Mouse (Mus musculus) ES-Bruce4 (cell line): ENCODE data around the gene Lmo7.

Experiments
- CTCF ChIP-seq: IDR thresholded peaks from one replicate; pipeline ENCODE4 v1.8.1; 2011; ENCODE audit warnings: low read depth, low read length
- EP300 ChIP-seq: IDR thresholded peaks from 2 replicates; pipeline ENCODE4 v1.6.1; 2011; ENCODE audit warnings: low read depth, low read length; ENCODE audit not compliant: insufficient read depth
- POLR2A ChIP-seq: IDR thresholded peaks from one replicate; pipeline ENCODE4 v1.8.1; 2011; ENCODE audit warnings: low read length; ENCODE audit not compliant: insufficient read depth

- no peak for TF ChIP-seq CTCF
- no peak for TF ChIP-seq POLR2A
- 0 out of 2 replicates have a peak, but pooled peaks have one; percentile 8 for TF ChIP-seq EP300
These were observed 47.4 kb downstream of the Lmo7 start for GRCm38 (mm10) chr14:101777129-101777493.
